Mouse (Mus musculus) heart, embryonic 14.5 days (tissue): ENCODE data around the gene Man1c1. TPM values are rescaled to one million over a fixed set of nuclear protein-coding genes. Genes with fewer than 3 reads are reported as not detected.

Source experiments
- ATAC-seq: fragments of 200-750 bp; cut with Nextera tagmentation; 2 replicates; pipeline ENCODE4 v1.8.0; 2017; ENCODE audit warnings: low read depth, moderate TSS enrichment; ENCODE audit not compliant: insufficient number of reproducible peaks, insufficient read depth, low FRiP score
- H3K27ac ChIP-seq, 2 experiments: fragments of 200-500 bp in 1 of 2; fragments of 300-500 bp in 1 of 2; sonication (generic) in 1 of 2; replicated peaks in 1 of 2; 2 replicates each; pipeline ENCODE4 v1.5.1; 2012 to 2014; ENCODE audit warnings: low read depth in 2 of 2, low read length in 2 of 2, control low read depth in 1 of 2, mild to moderate bottlenecking in 1 of 2, mixed read lengths in 1 of 2; ENCODE audit not compliant: control insufficient read depth in 1 of 2, insufficient read depth in 1 of 2
- H3K27me3 ChIP-seq: fragments of 300-500 bp; sonication (generic); 2 replicates; pipeline ENCODE4 v1.6.1; 2014; ENCODE audit warnings: mild to moderate bottlenecking, low read length, control low read depth; ENCODE audit not compliant: control insufficient read depth, insufficient read depth
- H3K36me3 ChIP-seq: fragments of 300-500 bp; sonication (generic); 2 replicates; pipeline ENCODE4 v1.6.1; 2014; ENCODE audit warnings: mild to moderate bottlenecking, control low read depth, low read length, mixed read lengths; ENCODE audit not compliant: control insufficient read depth, insufficient read depth
- H3K4me1 ChIP-seq, 2 experiments: fragments of 200-500 bp in 1 of 2; fragments of 300-500 bp in 1 of 2; sonication (generic) in 1 of 2; 2 replicates each; pipeline ENCODE4 v1.6.1; 2012 to 2014; ENCODE audit warnings: low read length in 2 of 2, control low read depth in 1 of 2, mixed read lengths in 1 of 2; ENCODE audit not compliant: control insufficient read depth in 2 of 2, insufficient read depth in 2 of 2
- H3K4me2 ChIP-seq: fragments of 300-500 bp; sonication (generic); 2 replicates; pipeline ENCODE4 v1.6.1; 2014; ENCODE audit warnings: mild to moderate bottlenecking, low read length
- H3K4me3 ChIP-seq, 2 experiments: fragments of 200-500 bp in 1 of 2; fragments of 300-500 bp in 1 of 2; sonication (generic) in 1 of 2; 2 replicates each; pipeline ENCODE4 v1.5.1; 2012 to 2014; ENCODE audit warnings: low read length in 2 of 2, mild to moderate bottlenecking in 2 of 2, control low read depth in 1 of 2, low read depth in 1 of 2, moderate library complexity in 1 of 2; ENCODE audit not compliant: control insufficient read depth in 1 of 2, insufficient read depth in 1 of 2
- H3K9ac ChIP-seq: fragments of 300-500 bp; sonication (generic); 2 replicates; pipeline ENCODE4 v1.6.1; 2014; ENCODE audit warnings: mild to moderate bottlenecking, low read length
- H3K9me3 ChIP-seq: fragments of 300-500 bp; sonication (generic); 2 replicates; pipeline ENCODE4 v1.6.1; 2016; ENCODE audit warnings: low read length, control low read depth; ENCODE audit not compliant: control insufficient read depth
- WGBS: fragments of 180-500 bp; shearing (Covaris S2); extraction: QIAGEN DNeasy Blood & Tissue Kit; methylation state at CpG from one replicate; pipeline ENCODE4 v1.1.7; 2014; 5-methylcytosine and 5-hydroxymethylcytosine counted together
- polyA plus RNA-seq: library from polyadenylated mRNA; unstranded; fragments of >200 nt; fragmentation: Nextera tagmentation; extraction: Ambion mirVana; gene quantifications from 2 replicates; pipeline ENCODE4 v1.2.1, GENCODE M21; 2014

Gene Man1c1
- polyA plus RNA-seq, 1 experiment from 2014 or later: 7.8 TPM

- Histone ChIP-seq H3K4me3 (no peak overlapping the region), H3K27me3 (no peaks in the 10 kb centered on the region), H3K36me3 (no peaks in the 10 kb centered on the region), H3K4me1 (peaks cover 20 to 21% of the 10 kb centered on the region in 2 experiments), H3K4me2 (no peak overlapping the region), H3K27ac (no peak overlapping the region), H3K9ac (no peak overlapping the region), H3K9me3 (no peaks in the 10 kb centered on the region)
- WGBS: 86% methylated on average over 15 of the region's 15 CpGs
- no peak for ATAC-seq
Observed at GRCm38 (mm10) chr4:134615929-134616625, 88.0 kb downstream of the Man1c1 start.

- 38% methylated on average over 16 of the region's 16 CpGs for WGBS
- no peaks in the 10 kb centered on the region for H3K27me3 ChIP-seq
- peak overlapping the region; percentile 39 for H3K4me2 ChIP-seq
- H3K27ac ChIP-seq: peak overlapping the region; percentile 80 to 84
- peak; percentile 82 for ATAC-seq
- H3K9me3 ChIP-seq: no peaks in the 10 kb centered on the region
- no peaks in the 10 kb centered on the region for H3K36me3 ChIP-seq
- no peak overlapping the region for H3K4me3 ChIP-seq
- no peak overlapping the region for H3K9ac ChIP-seq
- H3K4me1 ChIP-seq: peaks cover 15 to 22% of the 10 kb centered on the region in 2 experiments
Observed at GRCm38 (mm10) chr4:134612070-134612667, 91.9 kb downstream of the Man1c1 start.

- no peak for ATAC-seq
- Histone ChIP-seq H3K36me3 (no peaks in the 10 kb centered on the region), H3K4me1 (peaks cover 25 to 34% of the 10 kb centered on the region in 2 experiments), H3K27ac (no peak overlapping the region), H3K4me2 (no peak overlapping the region), H3K27me3 (no peaks in the 10 kb centered on the region), H3K9me3 (no peaks in the 10 kb centered on the region), H3K9ac (no peak overlapping the region), H3K4me3 (no peak overlapping the region)
- WGBS: 71% methylated on average over 3 of the region's 3 CpGs
Observed at GRCm38 (mm10) chr4:134610616-134611015, 93.5 kb downstream of the Man1c1 start.

- Histone ChIP-seq H3K9ac (no peak overlapping the region), H3K4me2 (no peak overlapping the region), H3K27me3 (no peaks in the 10 kb centered on the region), H3K36me3 (no peaks in the 10 kb centered on the region), H3K27ac (no peak overlapping the region), H3K4me3 (no peak overlapping the region), H3K9me3 (no peaks in the 10 kb centered on the region), H3K4me1 (peaks cover 33 to 46% of the 10 kb centered on the region in 2 experiments)
- ATAC-seq: no peak
- 86% methylated on average over 5 of the region's 5 CpGs for WGBS
Observed at GRCm38 (mm10) chr4:134607679-134608078, 96.4 kb downstream of the Man1c1 start.

- Histone ChIP-seq H3K9ac (peak overlapping the region; percentile 47; the same call in 1 of the 2 replicates), H3K4me1 (peaks cover 33 to 49% of the 10 kb centered on the region in 2 experiments), H3K9me3 (no peaks in the 10 kb centered on the region), H3K4me2 (no peak overlapping the region), H3K27me3 (no peaks in the 10 kb centered on the region), H3K36me3 (no peaks in the 10 kb centered on the region), H3K27ac (peak overlapping the region; percentile 14 to 45; a peak in 3 of 4 replicates), H3K4me3 (no peak overlapping the region)
- ATAC-seq: no peak
- WGBS: 4% methylated on average over 5 of the region's 5 CpGs
Observed at GRCm38 (mm10) chr4:134606054-134606453, 98.0 kb downstream of the Man1c1 start.

- peaks cover 30 to 48% of the 10 kb centered on the region in 2 experiments for H3K4me1 ChIP-seq
- WGBS: 74% methylated on average over 4 of the region's 4 CpGs
- no peak for ATAC-seq
Observed at GRCm38 (mm10) chr4:134604472-134604871, 99.6 kb downstream of the Man1c1 start.

DNA sequence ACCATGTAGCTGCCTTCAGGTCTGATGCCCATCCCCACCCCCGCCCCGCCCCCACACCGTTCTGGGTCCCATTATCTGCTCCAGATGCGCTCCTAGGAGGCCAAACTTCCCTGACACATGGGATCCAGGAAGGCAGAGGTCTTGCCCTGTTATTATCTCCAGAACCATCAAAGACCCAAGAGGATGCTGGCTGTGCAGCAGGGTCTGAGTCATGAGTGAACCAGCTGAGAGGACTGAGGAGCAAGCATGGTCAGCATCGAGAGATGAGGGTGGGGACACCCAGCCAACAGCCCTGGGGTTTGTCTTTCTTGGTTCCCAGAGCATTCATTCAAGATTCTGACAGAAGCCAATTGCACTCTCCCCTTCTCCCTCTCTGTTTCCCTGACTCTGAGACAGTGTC is 100.5 kb downstream of the Man1c1 start:
- no peak for ATAC-seq
- H3K4me3 ChIP-seq: no peak overlapping the region
- peaks cover 30 to 48% of the 10 kb centered on the region in 2 experiments for H3K4me1 ChIP-seq
- no peak overlapping the region for H3K27ac ChIP-seq
- no peaks in the 10 kb centered on the region for H3K9me3 ChIP-seq
- H3K27me3 ChIP-seq: no peaks in the 10 kb centered on the region
- no peaks in the 10 kb centered on the region for H3K36me3 ChIP-seq
- H3K4me2 ChIP-seq: no peak overlapping the region
- 33% methylated on average over 5 of the region's 5 CpGs for WGBS
- no peak overlapping the region for H3K9ac ChIP-seq

More at GRCm38 (mm10) chr4:134604472-134604871, 99.6 kb downstream of the Man1c1 start:
- no peak overlapping the region for H3K4me3 ChIP-seq
- no peak overlapping the region for H3K9ac ChIP-seq
- H3K9me3 ChIP-seq: no peaks in the 10 kb centered on the region
- no peaks in the 10 kb centered on the region for H3K27me3 ChIP-seq
- no peak overlapping the region for H3K27ac ChIP-seq
- H3K36me3 ChIP-seq: no peaks in the 10 kb centered on the region
- no peak overlapping the region for H3K4me2 ChIP-seq
